Mouse (Mus musculus): Measurements from ENCODE around the gene Tmem94. TPM values are rescaled to one million over a fixed set of nuclear protein-coding genes. Genes with fewer than 3 reads are reported as not detected.

The Tmem94 gene
- total and polyA plus RNA-seq, 3 experiments = 6.4 to 27.4 (median 15.0) TPM

DNA sequence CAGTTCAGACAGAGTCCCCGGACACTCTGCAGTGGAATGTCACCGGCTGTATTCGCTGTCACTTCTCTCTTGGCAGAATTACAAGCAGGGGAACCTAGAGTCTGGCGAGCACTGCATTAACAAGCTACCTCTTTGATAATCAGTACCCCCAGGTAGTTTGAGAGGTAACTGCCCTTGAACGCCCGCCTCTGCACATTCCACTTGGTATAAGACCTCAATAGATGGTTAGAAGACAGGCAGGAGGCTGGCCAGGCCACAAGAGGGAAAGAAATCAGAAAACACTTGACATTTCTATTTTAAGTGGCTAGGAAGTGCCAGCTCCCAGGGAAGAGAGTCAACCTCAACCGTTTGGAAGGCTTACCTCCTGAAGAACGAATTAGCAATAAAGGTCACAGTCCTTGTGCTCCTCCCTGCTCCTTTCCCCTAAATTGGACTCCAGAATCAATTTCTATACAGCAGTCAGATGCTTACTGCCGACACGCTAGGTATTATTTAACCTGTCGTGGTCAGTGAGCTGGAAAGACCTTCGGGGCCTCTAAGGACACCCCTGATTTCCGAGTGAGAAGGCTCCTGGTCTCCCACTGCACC, 1.2 kb downstream of the Tmem94 start:
- H3K27ac ChIP-seq (ENCODE audit: insufficient read depth, low read depth) = no peak overlapping the region
- dilution Hi-C loops (cut with MboI; ENCODE audit: extremely low pct_ligation_motif_present, extremely low pct_unique_long_range_greater_than_20kb, low sequenced_read_pairs) (no loop called here), in situ Hi-C loops (cut with MboI; ENCODE audit: low pct_ligation_motif_present, low pct_unique_long_range_greater_than_20kb, low sequenced_read_pairs) (no loop called here)
- H3K79me2 ChIP-seq (replicated peaks; ENCODE audit: control insufficient read depth, extremely low read depth, insufficient read depth, poor library complexity, severe bottlenecking) = no peaks in the 10 kb centered on the region
- no peaks in the 10 kb centered on the region for H3K9me3 ChIP-seq (replicated peaks; ENCODE audit: low read length)
- TF ChIP-seq TBP (conservative IDR thresholded peaks at IDR 0.05; ENCODE audit: low read depth, low read length) (no peak), CTCF (conservative IDR thresholded peaks at IDR 0.05 in 1 of 2, IDR thresholded peaks at IDR 0.05 in 1 of 2; ENCODE audit: low read depth in 2 of 2, low read length in 2 of 2) (no peak), BHLHE40 (IDR thresholded peaks at IDR 0.05; ENCODE audit: low read depth, low read length) (no peak), SIN3A (IDR thresholded peaks at IDR 0.05; ENCODE audit: low read length) (no peak), EP300 (IDR thresholded peaks at IDR 0.05; ENCODE audit: low read length) (no peak), ZMIZ1 (IDR thresholded peaks at IDR 0.05; ENCODE audit: low read depth, low read length) (no peak), MAX (IDR thresholded peaks at IDR 0.05; ENCODE audit: low read length) (no peak), JUN (IDR thresholded peaks at IDR 0.05; ENCODE audit: insufficient read depth, low read depth, low read length) (no peak)
- no peaks in the 10 kb centered on the region for H3K36me3 ChIP-seq (replicated peaks in 1 of 2; ENCODE audit: control insufficient read depth in 1 of 2, insufficient read depth in 1 of 2, low read length in 1 of 2)
- DNase-seq (ENCODE audit: extremely low read depth) = no peak
- H3K4me3 ChIP-seq (replicated peaks in 1 of 3; ENCODE audit: low read depth in 2 of 3, low read length in 2 of 3, poor library complexity in 1 of 3) = peak overlapping the region; percentile 77 to 85 (median 82)
- no peaks in the 10 kb centered on the region for H3K27me3 ChIP-seq (replicated peaks)
- peaks cover 3 to 16% of the 10 kb centered on the region in 2 experiments; a peak in 3 of 4 replicates for H3K4me1 ChIP-seq (ENCODE audit: control insufficient read depth in 1 of 2, insufficient read depth in 2 of 2)
- peak overlapping the region; percentile 78 for H3K4me2 ChIP-seq (ENCODE audit: insufficient read depth, low read depth, poor library complexity, severe bottlenecking)
- H3K9ac ChIP-seq (ENCODE audit: insufficient read depth, low read depth) = peak overlapping the region; percentile 77

GRCm38 (mm10) chr11:115766981-115767380, 1.7 kb downstream of the Tmem94 start:
- H3K4me3 ChIP-seq (replicated peaks in 1 of 3; ENCODE audit: low read depth in 2 of 3, low read length in 2 of 3, poor library complexity in 1 of 3) = no peak overlapping the region
- dilution Hi-C loops (cut with MboI; ENCODE audit: extremely low pct_ligation_motif_present, extremely low pct_unique_long_range_greater_than_20kb, low sequenced_read_pairs) (no loop called here), in situ Hi-C loops (cut with MboI; ENCODE audit: low pct_ligation_motif_present, low pct_unique_long_range_greater_than_20kb, low sequenced_read_pairs) (no loop called here)
- no peak overlapping the region for H3K4me2 ChIP-seq (ENCODE audit: insufficient read depth, low read depth, poor library complexity, severe bottlenecking)
- H3K9ac ChIP-seq (ENCODE audit: insufficient read depth, low read depth) = no peak overlapping the region
- H3K9me3 ChIP-seq (replicated peaks; ENCODE audit: low read length) = no peaks in the 10 kb centered on the region
- H3K36me3 ChIP-seq (replicated peaks in 1 of 2; ENCODE audit: control insufficient read depth in 1 of 2, insufficient read depth in 1 of 2, low read length in 1 of 2) = no peaks in the 10 kb centered on the region
- H3K27ac ChIP-seq (ENCODE audit: insufficient read depth, low read depth) = no peak overlapping the region
- peaks cover 3 to 16% of the 10 kb centered on the region in 2 experiments; a peak in 3 of 4 replicates for H3K4me1 ChIP-seq (ENCODE audit: control insufficient read depth in 1 of 2, insufficient read depth in 2 of 2)
- no peak for TF ChIP-seq GABPA (IDR thresholded peaks at IDR 0.05; ENCODE audit: insufficient replicate concordance, low read depth, low read length)
- TF ChIP-seq MAX (IDR thresholded peaks at IDR 0.05; ENCODE audit: low read length) = no peak
- TF ChIP-seq TCF12 (IDR thresholded peaks at IDR 0.05; ENCODE audit: low read depth, low read length) = no peak
- no peak for TF ChIP-seq E2F4 (IDR thresholded peaks at IDR 0.05; ENCODE audit: insufficient replicate concordance, low read depth, low read length)
- TF ChIP-seq JUND (conservative IDR thresholded peaks at IDR 0.05; ENCODE audit: low read depth, low read length) = no peak
- TF ChIP-seq UBTF (IDR thresholded peaks at IDR 0.05; ENCODE audit: low read depth, low read length) = no peak
- no peak for TF ChIP-seq TBP (conservative IDR thresholded peaks at IDR 0.05; ENCODE audit: low read depth, low read length)
- TF ChIP-seq ZKSCAN1 (IDR thresholded peaks at IDR 0.05; ENCODE audit: borderline replicate concordance, low read depth, low read length) = no peak
- no peak for TF ChIP-seq MAFK (IDR thresholded peaks at IDR 0.05; ENCODE audit: insufficient replicate concordance, low read length)
- TF ChIP-seq BHLHE40 (IDR thresholded peaks at IDR 0.05; ENCODE audit: low read depth, low read length) = no peak
- TF ChIP-seq POLR2AphosphoS2 (IDR thresholded peaks at IDR 0.05; ENCODE audit: low read depth, low read length) = no peak
- TF ChIP-seq POLR2A (IDR thresholded peaks at IDR 0.05; ENCODE audit: low read depth, low read length) = no peak
- no peak for TF ChIP-seq ETS1 (conservative IDR thresholded peaks at IDR 0.05; ENCODE audit: low read depth, low read length)
- no peak for TF ChIP-seq NRF1 (IDR thresholded peaks at IDR 0.05; ENCODE audit: low read depth, low read length)
- no peak for TF ChIP-seq RCOR1 (conservative IDR thresholded peaks at IDR 0.05; ENCODE audit: low read depth, low read length)
- no peak for TF ChIP-seq NELFE (IDR thresholded peaks at IDR 0.05; ENCODE audit: low read depth, low read length)
- TF ChIP-seq ZNF384 (IDR thresholded peaks at IDR 0.05; ENCODE audit: low read depth, low read length) = no peak
- TF ChIP-seq PAX5 (IDR thresholded peaks at IDR 0.05; ENCODE audit: low read length) = no peak
- no peak for TF ChIP-seq HCFC1 (IDR thresholded peaks at IDR 0.05; ENCODE audit: low read depth, low read length)
- TF ChIP-seq MXI1 (IDR thresholded peaks at IDR 0.05; ENCODE audit: low read depth, low read length) = no peak
- no peaks in the 10 kb centered on the region for H3K27me3 ChIP-seq (replicated peaks)
- DNase-seq (ENCODE audit: extremely low read depth) = no peak
- no peaks in the 10 kb centered on the region for H3K79me2 ChIP-seq (replicated peaks; ENCODE audit: control insufficient read depth, extremely low read depth, insufficient read depth, poor library complexity, severe bottlenecking)
